Mouse (Mus musculus) spleen, adult 18-20 months (tissue): Measurements from ENCODE around the gene Rbm6.

Experiments
- DNase-seq, 2 experiments: peaks; one replicate each; pipeline ENCODE4 v3.0.0; 2022; ENCODE audit warnings: mixed read lengths in 2 of 2

Rbm6 gene

GRCm38 (mm10) chr9:107873137-107873536 lies at the start of gene Rbm6:
TSS of gene Rbm6 (minus strand) at chr9:107873237.
- no peak for DNase-seq

GRCm38 (mm10) chr9:107919441-107919840 lies 46.4 kb upstream of the Rbm6 start:
- no peak for DNase-seq

- DNase-seq: no peak
These were observed 45.8 kb upstream of the Rbm6 start for GRCm38 (mm10) chr9:107918884-107919283.

- DNase-seq: no peak
These were observed 45.0 kb upstream of the Rbm6 start for GRCm38 (mm10) chr9:107917895-107918608.

GRCm38 (mm10) chr9:107914764-107915420 lies 41.9 kb upstream of the Rbm6 start:
- DNase-seq: no peak

- no peak for DNase-seq
These were observed 37.2 kb upstream of the Rbm6 start for GRCm38 (mm10) chr9:107910025-107910769.

- DNase-seq: no peak
These were observed 35.5 kb upstream of the Rbm6 start for GRCm38 (mm10) chr9:107908410-107909158.

GRCm38 (mm10) chr9:107907801-107908120 lies 34.7 kb upstream of the Rbm6 start:
- no peak for DNase-seq

GRCm38 (mm10) chr9:107906967-107907800 lies 34.1 kb upstream of the Rbm6 start:
- DNase-seq: no peak

GRCm38 (mm10) chr9:107906252-107906966 lies 33.4 kb upstream of the Rbm6 start, which contains the start of gene Mst1r:
TSS of gene Mst1r (plus strand) at chr9:107906873.
- no peak for DNase-seq

GRCm38 (mm10) chr9:107904726-107905125 lies 31.7 kb upstream of the Rbm6 start:
- peak; percentile 59 to 87 for DNase-seq

- no peak for DNase-seq
These were observed 28.5 kb upstream of the Rbm6 start for GRCm38 (mm10) chr9:107901627-107901914.

- peak in 1 of 2 experiments; percentile 38 for DNase-seq
These were observed 28.0 kb upstream of the Rbm6 start for GRCm38 (mm10) chr9:107900840-107901626.

- DNase-seq: no peak
These were observed 26.8 kb upstream of the Rbm6 start for GRCm38 (mm10) chr9:107899855-107900254.

GRCm38 (mm10) chr9:107898563-107898962 lies 25.5 kb upstream of the Rbm6 start:
- no peak for DNase-seq

GRCm38 (mm10) chr9:107891023-107891422 lies 18.0 kb upstream of the Rbm6 start:
- no peak for DNase-seq

- no peak for DNase-seq
These were observed 17.2 kb upstream of the Rbm6 start for GRCm38 (mm10) chr9:107890260-107890659.

GRCm38 (mm10) chr9:107888267-107888850 lies 15.3 kb upstream of the Rbm6 start:
- peak in 1 of 2 experiments; percentile 19 for DNase-seq

- DNase-seq: peak; percentile 78 to 86
These were observed 14.8 kb upstream of the Rbm6 start, which contains the start of gene Mon1a for GRCm38 (mm10) chr9:107887804-107888266. TSS of gene Mon1a (plus strand) at chr9:107888151.

GRCm38 (mm10) chr9:107880411-107880810 lies 7.4 kb upstream of the Rbm6 start:
- DNase-seq: no peak
